Mouse (Mus musculus) embryonic facial prominence, embryonic 10.5 days (tissue): ENCODE measurements at regions not wholly inside any gene's neighbourhood (a gene's known extent, or its start where the extent isn't known, plus 50 kb on each side); places are given as distances from the start of the nearest gene placed in this dataset.

Experiments used
- DNase-seq: peaks from one replicate; pipeline ENCODE4 v3.0.0-alpha.2; 2017; ENCODE audit warnings: low spot score
- H3K27ac ChIP-seq: fragments of 300-500 bp; sonication (generic); replicated peaks from 2 replicates; pipeline ENCODE4 v1.5.1; 2016; ENCODE audit warnings: mild to moderate bottlenecking
- H3K27me3 ChIP-seq: fragments of 300-500 bp; sonication (generic); replicated peaks from 2 replicates; pipeline ENCODE4 v1.6.1; 2016; ENCODE audit warnings: low read depth, mild to moderate bottlenecking; ENCODE audit not compliant: poor library complexity, severe bottlenecking
- H3K36me3 ChIP-seq: fragments of 300-500 bp; sonication (generic); replicated peaks from 2 replicates; pipeline ENCODE4 v1.6.1; 2016; ENCODE audit warnings: mild to moderate bottlenecking, moderate library complexity
- H3K4me1 ChIP-seq: fragments of 300-500 bp; sonication (generic); 2 replicates; pipeline ENCODE4 v1.6.1; 2016
- H3K4me3 ChIP-seq: fragments of 300-500 bp; sonication (generic); 2 replicates; pipeline ENCODE4 v1.5.1; 2016; ENCODE audit warnings: mild to moderate bottlenecking, moderate library complexity
- H3K9me3 ChIP-seq: fragments of 300-500 bp; sonication (generic); 2 replicates; pipeline ENCODE4 v1.6.1; 2016; ENCODE audit warnings: mild to moderate bottlenecking
- WGBS: fragments of 180-500 bp; shearing (Covaris S2); methylation state at CpG from one replicate; pipeline ENCODE4 v1.1.7; 2016; 5-methylcytosine and 5-hydroxymethylcytosine counted together

DNA sequence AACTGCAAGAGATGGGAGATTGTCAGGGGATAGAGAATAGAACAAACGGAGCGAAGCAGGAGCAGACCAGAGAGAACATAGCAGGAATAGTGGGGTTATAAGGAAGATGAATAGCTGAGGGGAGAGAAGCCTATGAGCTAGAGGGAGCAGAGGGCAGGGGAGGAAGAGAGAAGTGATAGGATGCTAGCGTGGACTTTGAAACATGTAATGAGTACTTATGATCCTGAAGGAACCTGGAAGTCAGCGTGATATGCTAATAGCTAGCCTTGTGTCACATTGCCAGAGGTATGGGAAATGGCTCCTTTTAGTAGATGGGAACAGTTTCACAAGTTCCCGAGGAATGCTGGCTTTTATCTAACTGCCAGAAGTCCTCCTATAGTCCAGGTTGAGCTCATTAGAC, 51.8 kb downstream of the Calml3 start:
- Histone ChIP-seq H3K4me1 (peaks cover 27% of the 10 kb centered on the region), H3K27ac (no peak overlapping the region), H3K36me3 (no peaks in the 10 kb centered on the region), H3K27me3 (no peaks in the 10 kb centered on the region), H3K9me3 (no peaks in the 10 kb centered on the region), H3K4me3 (no peak overlapping the region)
- no peak for DNase-seq
- 91% methylated on average over 5 of the region's 5 CpGs for WGBS

- no peaks in the 10 kb centered on the region for H3K9me3 ChIP-seq
- peaks cover 39% of the 10 kb centered on the region for H3K4me1 ChIP-seq
- H3K4me3 ChIP-seq = no peak overlapping the region
- 82% methylated on average over 1 of the region's 1 CpGs for WGBS
- no peaks in the 10 kb centered on the region for H3K27me3 ChIP-seq
- DNase-seq = no peak
- no peaks in the 10 kb centered on the region for H3K36me3 ChIP-seq
- no peak overlapping the region for H3K27ac ChIP-seq
Measured at GRCm38 (mm10) chr13:3751222-3751621, 52.9 kb downstream of the Calml3 start.

- 63% methylated on average over 1 of the region's 1 CpGs for WGBS
- no peaks in the 10 kb centered on the region for H3K9me3 ChIP-seq
- no peak for DNase-seq
Measured at GRCm38 (mm10) chr13:3750756-3751155, 53.4 kb downstream of the Calml3 start.

DNA sequence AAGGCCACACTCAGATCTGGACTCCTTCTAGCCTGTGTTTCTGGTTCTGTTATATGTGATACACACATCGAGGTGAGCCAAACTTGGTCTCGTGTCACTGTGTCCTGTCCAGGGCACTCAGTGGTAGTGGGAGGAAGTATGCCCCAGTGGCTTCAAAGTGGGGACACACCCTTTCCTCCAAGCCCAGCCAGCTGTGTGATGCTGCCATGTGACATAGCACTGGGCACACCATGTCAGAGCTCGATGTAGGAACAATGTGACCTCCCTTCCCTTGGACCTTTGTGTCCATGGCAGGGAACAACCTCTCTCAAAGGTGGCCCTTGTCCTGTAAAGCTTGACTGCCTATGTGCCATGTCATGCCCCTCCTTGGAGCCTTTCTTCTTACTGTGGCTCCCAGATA, 54.5 kb downstream of the Calml3 start:
- no peaks in the 10 kb centered on the region for H3K9me3 ChIP-seq
- H3K36me3 ChIP-seq = no peaks in the 10 kb centered on the region
- peak overlapping the region; percentile 51; the same call in 1 of the 2 replicates for H3K27ac ChIP-seq
- H3K4me1 ChIP-seq = peaks cover 50% of the 10 kb centered on the region
- no peaks in the 10 kb centered on the region for H3K27me3 ChIP-seq
- DNase-seq = no peak
- WGBS = 86% methylated on average over 3 of the region's 3 CpGs
- H3K4me3 ChIP-seq = no peak overlapping the region

More at GRCm38 (mm10) chr13:3750756-3751155, 53.4 kb downstream of the Calml3 start:
- H3K27me3 ChIP-seq = no peaks in the 10 kb centered on the region
- no peak overlapping the region for H3K27ac ChIP-seq
- H3K4me1 ChIP-seq = peaks cover 41% of the 10 kb centered on the region
- H3K36me3 ChIP-seq = no peaks in the 10 kb centered on the region
- H3K4me3 ChIP-seq = no peak overlapping the region

DNA sequence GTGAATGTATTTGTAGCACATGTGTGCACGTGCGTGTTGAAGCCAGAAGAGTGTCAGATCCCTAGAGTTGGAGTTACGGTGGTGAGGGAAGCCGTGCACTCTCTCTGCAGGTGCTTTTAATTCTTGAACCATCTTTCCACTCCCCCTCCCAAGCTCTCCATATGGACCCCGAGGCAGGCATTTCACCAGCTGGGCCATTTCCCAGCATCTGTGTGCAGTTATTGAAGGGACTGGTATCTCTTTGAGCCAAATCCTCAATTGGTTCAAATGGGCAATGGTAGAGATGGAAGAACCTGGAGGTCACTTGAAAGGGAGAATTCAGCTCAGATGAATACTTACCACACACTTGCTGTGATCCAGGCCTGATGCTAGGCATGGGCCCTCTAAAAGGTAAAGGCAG, 55.3 kb downstream of the Calml3 start:
- peak; percentile 70 for DNase-seq
- 52% methylated on average over 5 of the region's 5 CpGs for WGBS
- Histone ChIP-seq H3K4me3 (no peak overlapping the region), H3K4me1 (peaks cover 53% of the 10 kb centered on the region), H3K27ac (no peak overlapping the region), H3K36me3 (no peaks in the 10 kb centered on the region), H3K27me3 (no peaks in the 10 kb centered on the region), H3K9me3 (no peaks in the 10 kb centered on the region)

DNA sequence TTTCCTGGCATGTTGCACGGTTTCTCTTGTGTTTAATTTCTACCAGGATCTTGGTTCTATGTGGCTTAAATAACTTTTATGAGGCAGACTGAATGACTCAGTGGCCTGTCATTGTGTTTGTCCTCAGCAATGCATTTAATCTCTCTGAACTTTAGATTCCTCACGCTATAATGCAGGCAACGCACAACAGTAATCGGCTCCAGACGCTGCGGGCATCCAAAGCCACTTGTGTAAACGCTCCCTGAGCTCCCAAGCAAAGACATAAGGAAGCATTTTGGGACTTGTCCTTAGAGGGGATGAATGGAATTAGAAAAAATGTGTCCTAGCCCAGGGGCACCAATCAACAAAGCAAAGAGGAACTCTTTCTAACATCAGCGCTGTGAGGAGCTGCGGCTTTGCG, 57.6 kb downstream of the Calml3 start:
- 28% methylated on average over 10 of the region's 10 CpGs for WGBS

DNA sequence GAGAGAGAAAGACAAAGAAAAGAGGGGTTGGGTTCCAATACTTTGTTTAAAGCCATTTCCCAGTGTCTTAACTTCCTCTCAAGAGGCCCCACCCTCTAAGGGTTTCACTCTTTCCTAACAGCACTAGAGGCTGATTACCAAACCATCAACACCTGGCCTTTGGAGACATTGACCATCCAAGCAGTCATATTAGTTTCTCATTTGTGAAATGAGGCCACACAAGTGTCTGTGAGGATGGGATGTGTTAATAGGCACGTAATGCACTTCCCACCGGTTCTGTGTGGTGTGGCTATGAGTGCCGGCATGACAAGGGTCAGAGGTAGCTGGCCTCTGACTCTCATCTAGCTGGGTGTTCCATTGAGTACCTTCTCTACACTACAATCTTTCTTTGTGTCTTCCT, 59.2 kb downstream of the Calml3 start:
- WGBS = 56% methylated on average over 3 of the region's 3 CpGs
- peaks cover 70% of the 10 kb centered on the region for H3K4me1 ChIP-seq
- peak overlapping the region; percentile 63; the same call in 1 of the 2 replicates for H3K27ac ChIP-seq
- no peak overlapping the region for H3K4me3 ChIP-seq
- H3K27me3 ChIP-seq = no peaks in the 10 kb centered on the region
- no peaks in the 10 kb centered on the region for H3K9me3 ChIP-seq
- DNase-seq = peak; percentile 4
- no peaks in the 10 kb centered on the region for H3K36me3 ChIP-seq

More for the DNA sequence above, 57.6 kb downstream of the Calml3 start:
- H3K4me1 ChIP-seq = peaks cover 76% of the 10 kb centered on the region
- H3K36me3 ChIP-seq = no peaks in the 10 kb centered on the region
- DNase-seq = peak; percentile 77
- no peaks in the 10 kb centered on the region for H3K9me3 ChIP-seq
- H3K27me3 ChIP-seq = no peaks in the 10 kb centered on the region
- H3K27ac ChIP-seq = peak overlapping the region; percentile 83
- no peak overlapping the region for H3K4me3 ChIP-seq

DNA sequence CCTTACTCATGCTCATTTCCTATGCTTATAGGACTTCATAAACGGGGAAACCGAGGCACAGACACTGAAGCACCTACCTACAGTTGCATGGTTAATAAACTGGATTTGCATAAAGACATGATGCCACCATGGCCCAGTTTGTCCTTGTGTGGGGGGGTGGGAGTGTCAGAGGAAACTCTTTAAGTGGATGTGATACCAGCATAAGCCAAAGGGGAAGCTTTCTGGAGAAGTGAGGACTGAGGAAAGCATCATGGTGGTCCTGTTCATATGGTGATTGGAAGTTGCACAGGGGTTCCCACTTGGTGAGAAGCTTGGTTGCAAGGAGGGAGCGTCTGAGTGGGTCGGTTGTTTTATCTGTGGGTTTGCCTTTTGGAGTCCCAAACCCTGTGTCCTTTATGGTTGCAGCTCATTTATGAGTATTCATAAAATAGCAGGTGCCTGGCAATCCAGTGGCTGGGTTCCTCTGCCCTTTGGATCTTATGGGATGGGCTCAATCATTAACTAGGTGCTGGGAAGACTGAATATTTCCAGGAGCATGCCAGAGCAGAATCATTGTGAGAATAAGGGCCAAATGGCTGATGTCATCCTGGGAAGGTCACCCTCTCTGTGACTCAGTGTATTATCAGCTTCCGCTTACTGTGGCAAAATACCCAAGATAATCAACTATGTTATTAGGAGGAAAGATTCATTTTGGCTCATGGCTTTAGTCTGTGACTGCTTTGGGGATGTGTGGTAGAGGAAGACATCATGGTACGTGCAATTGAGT, 60.2 kb downstream of the Calml3 start:
- no peaks in the 10 kb centered on the region for H3K27me3 ChIP-seq
- WGBS = 89% methylated on average over 6 of the region's 6 CpGs
- H3K4me1 ChIP-seq = peaks cover 62% of the 10 kb centered on the region
- H3K9me3 ChIP-seq = no peaks in the 10 kb centered on the region
- H3K4me3 ChIP-seq = no peak overlapping the region
- no peaks in the 10 kb centered on the region for H3K36me3 ChIP-seq
- DNase-seq = peak; percentile 6
- peak overlapping the region; percentile 88 for H3K27ac ChIP-seq

GRCm38 (mm10) chr13:3742763-3743401, 61.2 kb downstream of the Calml3 start:
- Histone ChIP-seq H3K36me3 (no peaks in the 10 kb centered on the region), H3K4me3 (0 out of 2 replicates have a peak overlapping the region, but pooled peaks have one; percentile 9), H3K27ac (peak overlapping the region; percentile 88), H3K9me3 (no peaks in the 10 kb centered on the region), H3K27me3 (no peaks in the 10 kb centered on the region), H3K4me1 (peaks cover 55% of the 10 kb centered on the region)
- WGBS = 40% methylated on average over 4 of the region's 4 CpGs
- DNase-seq = peak; percentile 60

- DNase-seq = peak; percentile 85
- peak overlapping the region; percentile 88 for H3K27ac ChIP-seq
- 56% methylated on average over 2 of the region's 2 CpGs for WGBS
Measured at GRCm38 (mm10) chr13:3742094-3742730, 61.9 kb downstream of the Calml3 start.

GRCm38 (mm10) chr13:3730699-3731021, 73.5 kb downstream of the Calml3 start:
- 13% methylated on average over 2 of the region's 2 CpGs for WGBS
- no peak for DNase-seq
- H3K27ac ChIP-seq = peak overlapping the region; percentile 77

More at GRCm38 (mm10) chr13:3742094-3742730, 61.9 kb downstream of the Calml3 start:
- Histone ChIP-seq H3K4me3 (0 out of 2 replicates have a peak overlapping the region, but pooled peaks have one; percentile 9), H3K9me3 (no peaks in the 10 kb centered on the region), H3K27me3 (no peaks in the 10 kb centered on the region), H3K4me1 (peaks cover 48% of the 10 kb centered on the region), H3K36me3 (no peaks in the 10 kb centered on the region)

GRCm38 (mm10) chr13:3729926-3730698, 74.0 kb downstream of the Calml3 start:
- Histone ChIP-seq H3K27ac (peak overlapping the region; percentile 77), H3K27me3 (0 out of 2 replicates have a peak, but pooled peaks cover 3% of the 10 kb centered on the region), H3K4me1 (peaks cover 28% of the 10 kb centered on the region), H3K36me3 (no peaks in the 10 kb centered on the region), H3K9me3 (no peaks in the 10 kb centered on the region), H3K4me3 (no peak overlapping the region)
- WGBS = under 1% methylated on average over 3 of the region's 3 CpGs
- DNase-seq = peak; percentile 68

More at GRCm38 (mm10) chr13:3730699-3731021, 73.5 kb downstream of the Calml3 start:
- Histone ChIP-seq H3K27me3 (0 out of 2 replicates have a peak, but pooled peaks cover 3% of the 10 kb centered on the region), H3K9me3 (no peaks in the 10 kb centered on the region), H3K4me3 (no peak overlapping the region), H3K4me1 (peaks cover 28% of the 10 kb centered on the region), H3K36me3 (no peaks in the 10 kb centered on the region)
